Mouse (Mus musculus): ENCODE results near the gene Fancl.
"Not testable (repeated sequence)": the region's sequence is repeated elsewhere in the genome, so short reads cannot be mapped to it uniquely, and the experiment has no call there.

Gene Fancl

GRCm38 (mm10) chr11:26385971-26386370 lies at the start of gene Fancl:
TSS of gene Fancl (plus strand) at chr11:26386135.
- DNase-seq (ENCODE audit: low spot score in 2 of 2), result no peak

- no peak for DNase-seq (ENCODE audit: low spot score in 2 of 2)
These were observed 49.1 kb upstream of the Fancl start for GRCm38 (mm10) chr11:26336848-26337247.

GRCm38 (mm10) chr11:26370176-26370575 lies 15.8 kb upstream of the Fancl start:
- DNase-seq (ENCODE audit: low spot score in 2 of 2), result not testable (repeated sequence)

GRCm38 (mm10) chr11:26371980-26372379 lies 14.0 kb upstream of the Fancl start:
- DNase-seq (ENCODE audit: low spot score in 2 of 2), result not testable (repeated sequence)

GRCm38 (mm10) chr11:26374132-26374531 lies 11.8 kb upstream of the Fancl start:
- no peak for DNase-seq (ENCODE audit: low spot score in 2 of 2)

GRCm38 (mm10) chr11:26378074-26378473 lies 7.9 kb upstream of the Fancl start:
- DNase-seq (ENCODE audit: low spot score in 2 of 2), result no peak

- DNase-seq (ENCODE audit: low spot score in 2 of 2), result no peak
These were observed 4.4 kb upstream of the Fancl start for GRCm38 (mm10) chr11:26381499-26381898.

- DNase-seq (ENCODE audit: low spot score in 2 of 2), result no peak
These were observed 743 bp downstream of the Fancl start for GRCm38 (mm10) chr11:26386678-26387077.

GRCm38 (mm10) chr11:26387087-26387611 lies 1.2 kb downstream of the Fancl start:
- DNase-seq (ENCODE audit: low spot score in 2 of 2), result peak; percentile 88 to 90

- DNase-seq (ENCODE audit: low spot score in 2 of 2), result no peak
These were observed 9.6 kb downstream of the Fancl start for GRCm38 (mm10) chr11:26395561-26395960.

GRCm38 (mm10) chr11:26412972-26413371 lies 27.0 kb downstream of the Fancl start:
- DNase-seq (ENCODE audit: low spot score in 2 of 2), result no peak

GRCm38 (mm10) chr11:26421472-26421871 lies 35.5 kb downstream of the Fancl start:
- no peak for DNase-seq (ENCODE audit: low spot score in 2 of 2)

- no peak for DNase-seq (ENCODE audit: low spot score in 2 of 2)
These were observed 48.3 kb downstream of the Fancl start for GRCm38 (mm10) chr11:26434229-26434628.

- no peak for DNase-seq (ENCODE audit: low spot score in 2 of 2)
These were observed 51.9 kb downstream of the Fancl start for GRCm38 (mm10) chr11:26437818-26438217.

- no peak for DNase-seq (ENCODE audit: low spot score in 2 of 2)
These were observed 55.2 kb downstream of the Fancl start for GRCm38 (mm10) chr11:26441121-26441520.

- DNase-seq (ENCODE audit: low spot score in 2 of 2), result no peak
These were observed 58.4 kb downstream of the Fancl start for GRCm38 (mm10) chr11:26444374-26444773.

GRCm38 (mm10) chr11:26449789-26450188 lies 63.9 kb downstream of the Fancl start:
- DNase-seq (ENCODE audit: low spot score in 2 of 2), result no peak

GRCm38 (mm10) chr11:26450636-26451035 lies 64.7 kb downstream of the Fancl start:
- no peak for DNase-seq (ENCODE audit: low spot score in 2 of 2)

GRCm38 (mm10) chr11:26451228-26451627 lies 65.3 kb downstream of the Fancl start:
- no peak for DNase-seq (ENCODE audit: low spot score in 2 of 2)

- DNase-seq (ENCODE audit: low spot score in 2 of 2), result no peak
These were observed 66.8 kb downstream of the Fancl start for GRCm38 (mm10) chr11:26452693-26453092.

- DNase-seq (ENCODE audit: low spot score in 2 of 2), result no peak
These were observed 68.1 kb downstream of the Fancl start for GRCm38 (mm10) chr11:26454081-26454480.

- DNase-seq (ENCODE audit: low spot score in 2 of 2), result no peak
These were observed 91.3 kb downstream of the Fancl start for GRCm38 (mm10) chr11:26477037-26477739.

- DNase-seq (ENCODE audit: low spot score in 2 of 2), result no peak
These were observed 95.8 kb downstream of the Fancl start for GRCm38 (mm10) chr11:26481691-26482242.
